Mouse (Mus musculus): ENCODE data around the gene Gstp1.
"Not testable (repeated sequence)": the region's sequence is repeated elsewhere in the genome, so short reads cannot be mapped to it uniquely, and the experiment has no call there.

The Gstp1 gene

GRCm38 (mm10) chr19:4040941-4041340 is 3.2 kb upstream of the Gstp1 start:
- not testable (repeated sequence) for DNase-seq (ENCODE audit: low read depth, low spot score)

- not testable (repeated sequence) for DNase-seq (ENCODE audit: low read depth, low spot score)
These were observed 514 bp downstream of the Gstp1 start for GRCm38 (mm10) chr19:4037154-4037787.

GRCm38 (mm10) chr19:4036327-4037045 is 1.3 kb downstream of the Gstp1 start:
- no peak for DNase-seq (ENCODE audit: low read depth, low spot score)

GRCm38 (mm10) chr19:4033742-4034141 is 4.0 kb downstream of the Gstp1 start:
- DNase-seq (ENCODE audit: low read depth, low spot score), result no peak

- no peak for DNase-seq (ENCODE audit: low read depth, low spot score)
These were observed 4.5 kb downstream of the Gstp1 start for GRCm38 (mm10) chr19:4033298-4033697.

- no peak for DNase-seq (ENCODE audit: low read depth, low spot score)
These were observed 5.1 kb downstream of the Gstp1 start for GRCm38 (mm10) chr19:4032668-4033067.

- DNase-seq (ENCODE audit: low read depth, low spot score), result peak; percentile 60
These were observed 10.2 kb downstream of the Gstp1 start for GRCm38 (mm10) chr19:4027576-4027975.

- no peak for DNase-seq (ENCODE audit: low read depth, low spot score)
These were observed 14.6 kb downstream of the Gstp1 start for GRCm38 (mm10) chr19:4023185-4023584.

GRCm38 (mm10) chr19:4018743-4019583 is 18.8 kb downstream of the Gstp1 start:
- DNase-seq (ENCODE audit: low read depth, low spot score), result peak; percentile 67

GRCm38 (mm10) chr19:4017921-4018587 is 19.7 kb downstream of the Gstp1 start:
- DNase-seq (ENCODE audit: low read depth, low spot score), result no peak

- DNase-seq (ENCODE audit: low read depth, low spot score), result no peak
These were observed 22.1 kb downstream of the Gstp1 start for GRCm38 (mm10) chr19:4015635-4016034.

GRCm38 (mm10) chr19:4014802-4015201 is 23.0 kb downstream of the Gstp1 start:
- no peak for DNase-seq (ENCODE audit: low read depth, low spot score)

- DNase-seq (ENCODE audit: low read depth, low spot score), result no peak
These were observed 24.7 kb downstream of the Gstp1 start for GRCm38 (mm10) chr19:4013066-4013465.

- peak; percentile 99 for DNase-seq (ENCODE audit: low read depth, low spot score)
These were observed 25.3 kb downstream of the Gstp1 start, which contains the start of gene Ndufv1 for GRCm38 (mm10) chr19:4012432-4013022. Ndufv1 (minus strand) TSS chr19:4012806.

- DNase-seq (ENCODE audit: low read depth, low spot score), result no peak
These were observed 26.7 kb downstream of the Gstp1 start for GRCm38 (mm10) chr19:4011086-4011485.

GRCm38 (mm10) chr19:4005971-4006370 is 31.8 kb downstream of the Gstp1 start:
- no peak for DNase-seq (ENCODE audit: low read depth, low spot score)

- DNase-seq (ENCODE audit: low read depth, low spot score), result no peak
These were observed 32.7 kb downstream of the Gstp1 start for GRCm38 (mm10) chr19:4005091-4005490.

- DNase-seq (ENCODE audit: low read depth, low spot score), result no peak
These were observed 33.5 kb downstream of the Gstp1 start for GRCm38 (mm10) chr19:4004331-4004730.

GRCm38 (mm10) chr19:4003641-4004040 is 34.1 kb downstream of the Gstp1 start:
- DNase-seq (ENCODE audit: low read depth, low spot score), result no peak

GRCm38 (mm10) chr19:4003112-4003511 is 34.7 kb downstream of the Gstp1 start, which contains the start of gene Doc2g:
Doc2g (plus strand) TSS chr19:4003313.
- DNase-seq (ENCODE audit: low read depth, low spot score), result no peak

GRCm38 (mm10) chr19:4001752-4002151 is 36.0 kb downstream of the Gstp1 start:
- no peak for DNase-seq (ENCODE audit: low read depth, low spot score)

All from telencephalon, adult 2 months (tissue).